Mouse (Mus musculus) lung, postnatal 10 days (tissue): ENCODE results near the gene Rhoj.
A peak's percentile ranks its signal among the peaks of the same experiment; 100 is the strongest.
"Not testable (repeated sequence)": the region's sequence is repeated elsewhere in the genome, so short reads cannot be mapped to it uniquely, and the experiment has no call there.

Experiments
- DNase-seq: peaks from one replicate; pipeline ENCODE4 v3.0.0; 2021

Rhoj gene

GRCm38 (mm10) chr12:75307961-75308951 is at the start of gene Rhoj:
Gene Rhoj (plus strand): TSS chr12:75308322.
- DNase-seq, result peak; percentile 90

- DNase-seq, result peak; percentile 15
Observed at GRCm38 (mm10) chr12:75271726-75272125, 36.4 kb upstream of the Rhoj start.

GRCm38 (mm10) chr12:75275730-75276129 is 32.4 kb upstream of the Rhoj start:
- no peak for DNase-seq

- DNase-seq, result no peak
Observed at GRCm38 (mm10) chr12:75277425-75277824, 30.7 kb upstream of the Rhoj start.

- DNase-seq, result peak; percentile 57
Observed at GRCm38 (mm10) chr12:75280502-75280901, 27.6 kb upstream of the Rhoj start.

- DNase-seq, result peak; percentile 70
Observed at GRCm38 (mm10) chr12:75283226-75283625, 24.9 kb upstream of the Rhoj start.

GRCm38 (mm10) chr12:75286166-75286565 is 22.0 kb upstream of the Rhoj start:
- no peak for DNase-seq

- no peak for DNase-seq
Observed at GRCm38 (mm10) chr12:75290524-75290923, 17.6 kb upstream of the Rhoj start.

- DNase-seq, result no peak
Observed at GRCm38 (mm10) chr12:75291556-75291955, 16.6 kb upstream of the Rhoj start.

GRCm38 (mm10) chr12:75292939-75293338 is 15.2 kb upstream of the Rhoj start:
- no peak for DNase-seq

- no peak for DNase-seq
Observed at GRCm38 (mm10) chr12:75299865-75300264, 8.3 kb upstream of the Rhoj start.

GRCm38 (mm10) chr12:75304132-75304531 is 4.0 kb upstream of the Rhoj start:
- no peak for DNase-seq

- DNase-seq, result peak; percentile 67
Observed at GRCm38 (mm10) chr12:75309756-75310155, 1.6 kb downstream of the Rhoj start.

- peak; percentile 35 for DNase-seq
Observed at GRCm38 (mm10) chr12:75310766-75311165, 2.6 kb downstream of the Rhoj start.

GRCm38 (mm10) chr12:75311879-75312278 is 3.8 kb downstream of the Rhoj start:
- peak; percentile 40 for DNase-seq

- no peak for DNase-seq
Observed at GRCm38 (mm10) chr12:75313992-75314391, 5.9 kb downstream of the Rhoj start.

- DNase-seq, result no peak
Observed at GRCm38 (mm10) chr12:75315851-75316250, 7.7 kb downstream of the Rhoj start.

GRCm38 (mm10) chr12:75320441-75320925 is 12.4 kb downstream of the Rhoj start:
- DNase-seq, result peak; percentile 11

GRCm38 (mm10) chr12:75321189-75321588 is 13.1 kb downstream of the Rhoj start:
- no peak for DNase-seq

GRCm38 (mm10) chr12:75329188-75329587 is 21.1 kb downstream of the Rhoj start:
- DNase-seq, result no peak

GRCm38 (mm10) chr12:75339894-75340293 is 31.8 kb downstream of the Rhoj start:
- DNase-seq, result no peak

- DNase-seq, result no peak
Observed at GRCm38 (mm10) chr12:75340331-75340730, 32.2 kb downstream of the Rhoj start.

- no peak for DNase-seq
Observed at GRCm38 (mm10) chr12:75348551-75348950, 40.4 kb downstream of the Rhoj start.

- not testable (repeated sequence) for DNase-seq
Observed at GRCm38 (mm10) chr12:75349537-75349936, 41.4 kb downstream of the Rhoj start.
